Mouse (Mus musculus) macrophage (primary cell): ENCODE data around the gene Zc3h14. TPM values are rescaled to one million over a fixed set of nuclear protein-coding genes. Genes with fewer than 3 reads are reported as not detected.

Source experiments
- polyA plus RNA-seq: library from polyadenylated mRNA; stranded (reverse); fragments of 250-400 nt; gene quantifications from 3 replicates; pipeline ENCODE4 v1.2.4, GENCODE M21; 2018; ENCODE audit warnings: inconsistent platforms

Gene Zc3h14
- polyA plus RNA-seq, 1 experiment from 2014 or later = 58.9 TPM

Other genes with a start within 250 kb of the Zc3h14 start
- gene Kcnk10, start 168.7 kb upstream of the Zc3h14 start, polyA plus RNA-seq = not detected in 3 replicates
- gene Spata7, start 118.8 kb upstream of the Zc3h14 start, polyA plus RNA-seq = 3.7 to 6.6 TPM (median 4.3 TPM) in 3 replicates
- gene Ptpn21, start 9.6 kb upstream of the Zc3h14 start, polyA plus RNA-seq = 5.1 to 9.5 TPM (median 6.2 TPM) in 3 replicates
- gene Eml5, start 154.5 kb downstream of the Zc3h14 start, polyA plus RNA-seq = 0.52 to 0.60 TPM (median 0.53 TPM) in 3 replicates
- gene Ttc8, start 173.6 kb downstream of the Zc3h14 start, polyA plus RNA-seq = 4.7 to 5.3 TPM (median 4.8 TPM) in 3 replicates